Mouse (Mus musculus): Measurements from ENCODE around the gene Sh3rf1. TPM values are rescaled to one million over a fixed set of nuclear protein-coding genes. Genes with fewer than 3 reads are reported as not detected.
A peak's percentile ranks its signal among the peaks of the same experiment; 100 is the strongest.

Sh3rf1 gene
- polyA plus RNA-seq, 1 experiment from 2014 or later: 13.8 TPM

GRCm38 (mm10) chr8:61298828-61299227, 75.2 kb downstream of the Sh3rf1 start:
- WGBS: 59% methylated on average over 4 of the region's 4 CpGs
- no peak overlapping the region for H3K27ac ChIP-seq (ENCODE audit: low read depth)

DNA sequence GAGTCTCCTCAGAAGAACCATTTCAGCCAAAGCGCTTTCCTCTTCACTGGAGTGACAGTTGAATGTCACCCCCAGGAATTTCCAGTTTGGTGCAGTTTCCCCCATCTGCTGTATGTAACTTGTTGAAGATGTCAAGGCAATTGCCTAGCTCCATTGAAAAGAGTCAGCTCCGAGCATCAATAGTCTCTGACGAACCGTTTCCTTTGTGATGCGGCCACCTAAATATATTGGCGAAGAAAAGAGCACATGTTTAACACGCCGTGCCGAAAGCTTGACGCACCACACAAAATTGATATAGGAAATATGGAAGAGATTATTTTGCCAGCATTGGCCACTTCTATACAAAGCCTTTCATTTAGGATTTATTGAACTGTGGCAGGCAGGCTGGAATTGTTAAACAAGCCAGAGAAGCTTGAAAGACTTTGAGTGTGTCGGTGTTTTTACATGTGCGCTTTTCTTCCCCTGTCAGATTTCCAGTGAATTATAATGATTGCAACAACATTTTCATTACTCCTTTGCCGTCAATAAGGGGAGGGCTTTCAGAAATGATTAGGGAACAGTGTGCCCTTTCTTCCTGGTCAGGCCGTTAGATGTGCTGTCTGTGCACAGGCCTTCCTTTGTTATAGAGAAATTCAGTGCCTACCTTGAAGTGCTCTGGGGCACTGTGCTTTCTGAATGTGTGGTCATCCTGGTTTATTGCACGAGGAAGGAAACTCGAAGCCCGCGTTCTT, 77.8 kb downstream of the Sh3rf1 start:
- WGBS: 78% methylated on average over 18 of the region's 18 CpGs
- Histone ChIP-seq H3K4me3 (ENCODE audit: low read depth, low read length) (no peak overlapping the region), H3K9ac (ENCODE audit: low read length) (no peak overlapping the region), H3K4me2 (ENCODE audit: low read length) (no peak overlapping the region), H3K4me1 (replicated peaks; ENCODE audit: control insufficient read depth, insufficient read depth, low read length) (0 out of 2 replicates have a peak, but pooled peaks cover 4% of the 10 kb centered on the region), H3K27ac (ENCODE audit: low read depth) (no peak overlapping the region), H3K9me3 (ENCODE audit: control insufficient read depth, low read length) (no peaks in the 10 kb centered on the region), H3K36me3 (ENCODE audit: control insufficient read depth, insufficient read depth, low read length) (no peaks in the 10 kb centered on the region), H3K27me3 (replicated peaks; ENCODE audit: control insufficient read depth, insufficient read depth, low read length) (no peaks in the 10 kb centered on the region)
- DNase-seq (ENCODE audit: low spot score): no peak
- ATAC-seq (replicated peaks; ENCODE audit: low FRiP score, low TSS enrichment, low read depth): no peak

More at GRCm38 (mm10) chr8:61298828-61299227, 75.2 kb downstream of the Sh3rf1 start:
- Histone ChIP-seq H3K9ac (ENCODE audit: low read length) (no peak overlapping the region), H3K27me3 (replicated peaks; ENCODE audit: control insufficient read depth, insufficient read depth, low read length) (no peaks in the 10 kb centered on the region), H3K36me3 (ENCODE audit: control insufficient read depth, insufficient read depth, low read length) (no peaks in the 10 kb centered on the region), H3K4me2 (ENCODE audit: low read length) (no peak overlapping the region), H3K9me3 (ENCODE audit: control insufficient read depth, low read length) (no peaks in the 10 kb centered on the region), H3K4me3 (ENCODE audit: low read depth, low read length) (no peak overlapping the region), H3K4me1 (replicated peaks; ENCODE audit: control insufficient read depth, insufficient read depth, low read length) (peaks cover 8% of the 10 kb centered on the region; the same call in 1 of the 2 replicates)
- no peak for DNase-seq (ENCODE audit: low spot score)
- ATAC-seq (replicated peaks; ENCODE audit: low FRiP score, low TSS enrichment, low read depth): no peak

DNA sequence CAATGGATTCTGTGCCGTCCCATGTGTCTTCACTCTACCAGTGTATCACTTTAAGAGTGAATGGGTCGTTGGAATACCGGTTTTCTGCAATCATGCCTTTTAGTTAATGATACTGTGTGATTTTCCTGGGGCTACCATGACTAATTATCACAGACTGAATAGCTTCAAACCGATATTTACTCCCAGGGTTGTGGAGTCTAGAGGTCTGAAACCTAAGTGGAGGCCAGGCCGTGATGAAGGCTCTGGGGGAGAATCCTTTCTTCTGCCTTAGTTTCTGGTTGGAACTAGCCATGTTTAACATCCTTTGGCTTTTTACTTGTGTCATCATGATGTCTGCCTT, 78.3 kb downstream of the Sh3rf1 start:
- H3K36me3 ChIP-seq (ENCODE audit: control insufficient read depth, insufficient read depth, low read length): no peaks in the 10 kb centered on the region
- ATAC-seq (replicated peaks; ENCODE audit: low FRiP score, low TSS enrichment, low read depth) (no peak), DNase-seq (ENCODE audit: low spot score) (no peak)
- no peak overlapping the region for H3K27ac ChIP-seq (ENCODE audit: low read depth)
- no peak overlapping the region for H3K9ac ChIP-seq (ENCODE audit: low read length)
- H3K4me2 ChIP-seq (ENCODE audit: low read length): no peak overlapping the region
- no peaks in the 10 kb centered on the region for H3K9me3 ChIP-seq (ENCODE audit: control insufficient read depth, low read length)
- H3K4me1 ChIP-seq (replicated peaks; ENCODE audit: control insufficient read depth, insufficient read depth, low read length): 0 out of 2 replicates have a peak, but pooled peaks cover 4% of the 10 kb centered on the region
- no peak overlapping the region for H3K4me3 ChIP-seq (ENCODE audit: low read depth, low read length)
- no peaks in the 10 kb centered on the region for H3K27me3 ChIP-seq (replicated peaks; ENCODE audit: control insufficient read depth, insufficient read depth, low read length)
- 77% methylated on average over 5 of the region's 5 CpGs for WGBS

- Histone ChIP-seq H3K9ac (ENCODE audit: low read length) (no peak overlapping the region), H3K4me1 (replicated peaks; ENCODE audit: control insufficient read depth, insufficient read depth, low read length) (peaks cover 9% of the 10 kb centered on the region; the same call in 1 of the 2 replicates), H3K27me3 (replicated peaks; ENCODE audit: control insufficient read depth, insufficient read depth, low read length) (no peaks in the 10 kb centered on the region), H3K36me3 (ENCODE audit: control insufficient read depth, insufficient read depth, low read length) (no peaks in the 10 kb centered on the region), H3K9me3 (ENCODE audit: control insufficient read depth, low read length) (no peaks in the 10 kb centered on the region), H3K4me3 (ENCODE audit: low read depth, low read length) (no peak overlapping the region), H3K27ac (ENCODE audit: low read depth) (no peak overlapping the region), H3K4me2 (ENCODE audit: low read length) (no peak overlapping the region)
- no peak for ATAC-seq (replicated peaks; ENCODE audit: low FRiP score, low TSS enrichment, low read depth)
- DNase-seq (ENCODE audit: low spot score): no peak
- 80% methylated on average over 7 of the region's 7 CpGs for WGBS
Measured at GRCm38 (mm10) chr8:61305451-61306070, 81.9 kb downstream of the Sh3rf1 start.

DNA sequence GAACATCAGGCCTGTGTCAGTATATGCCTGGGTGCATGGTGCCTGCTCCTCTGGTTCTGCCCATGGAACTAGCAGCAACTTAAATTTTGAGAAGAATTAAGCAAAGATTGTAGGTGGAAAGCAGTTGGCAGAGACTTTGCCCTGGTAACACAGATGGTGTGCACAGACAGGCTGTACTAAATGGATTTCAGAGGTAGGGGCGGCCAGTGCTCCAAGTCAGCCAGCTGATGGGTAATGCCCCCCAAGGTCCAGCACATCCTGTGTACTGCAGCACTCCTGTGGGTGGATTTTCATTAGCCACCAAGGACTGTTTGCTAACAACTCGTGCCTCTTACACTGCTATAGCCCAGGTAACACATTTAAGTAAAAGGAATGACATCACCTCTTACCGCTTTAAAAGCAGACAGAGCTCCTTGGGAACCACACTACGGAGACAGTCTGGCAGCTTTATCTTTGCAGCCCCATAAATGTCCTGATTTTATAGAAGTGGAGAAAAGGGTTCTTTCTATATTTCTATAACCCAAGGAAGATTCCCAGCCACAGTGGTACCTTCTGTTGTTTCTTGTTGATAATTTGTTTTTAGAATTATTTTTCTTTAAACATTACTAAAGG, 82.9 kb downstream of the Sh3rf1 start:
- H3K9me3 ChIP-seq (ENCODE audit: control insufficient read depth, low read length): no peaks in the 10 kb centered on the region
- H3K4me1 ChIP-seq (replicated peaks; ENCODE audit: control insufficient read depth, insufficient read depth, low read length): peaks cover 9% of the 10 kb centered on the region; the same call in 1 of the 2 replicates

DNA sequence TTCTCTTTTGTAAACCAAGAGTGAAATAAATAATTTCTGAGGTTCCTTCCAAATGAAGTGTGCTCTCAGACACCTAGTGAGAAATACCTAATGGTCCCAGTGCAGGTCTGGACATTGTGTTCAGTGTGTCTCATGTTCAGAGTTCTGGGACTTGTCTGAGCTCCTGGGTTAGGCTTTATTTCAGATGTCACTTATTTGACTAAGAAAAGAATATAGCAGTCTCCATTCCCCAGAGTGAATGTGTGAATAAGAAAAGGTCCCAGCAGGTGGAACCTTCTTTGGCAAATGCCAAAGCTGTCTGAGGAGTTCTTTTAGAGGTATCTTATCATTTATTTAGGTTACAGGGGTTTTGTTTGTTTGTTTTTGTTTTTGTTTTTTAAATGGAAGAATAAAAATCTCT, 85.2 kb downstream of the Sh3rf1 start:
- Histone ChIP-seq H3K4me2 (ENCODE audit: low read length) (no peak overlapping the region), H3K27me3 (replicated peaks; ENCODE audit: control insufficient read depth, insufficient read depth, low read length) (no peaks in the 10 kb centered on the region), H3K4me3 (ENCODE audit: low read depth, low read length) (no peak overlapping the region), H3K27ac (ENCODE audit: low read depth) (no peak overlapping the region), H3K9ac (ENCODE audit: low read length) (no peak overlapping the region), H3K36me3 (ENCODE audit: control insufficient read depth, insufficient read depth, low read length) (no peaks in the 10 kb centered on the region), H3K9me3 (ENCODE audit: control insufficient read depth, low read length) (no peaks in the 10 kb centered on the region), H3K4me1 (replicated peaks; ENCODE audit: control insufficient read depth, insufficient read depth, low read length) (peaks cover 9% of the 10 kb centered on the region; the same call in 1 of the 2 replicates)
- DNase-seq (ENCODE audit: low spot score): no peak
- ATAC-seq (replicated peaks; ENCODE audit: low FRiP score, low TSS enrichment, low read depth): no peak

More for the DNA sequence above, 82.9 kb downstream of the Sh3rf1 start:
- Histone ChIP-seq H3K36me3 (ENCODE audit: control insufficient read depth, insufficient read depth, low read length) (no peaks in the 10 kb centered on the region), H3K4me2 (ENCODE audit: low read length) (no peak overlapping the region), H3K4me3 (ENCODE audit: low read depth, low read length) (no peak overlapping the region), H3K27me3 (replicated peaks; ENCODE audit: control insufficient read depth, insufficient read depth, low read length) (no peaks in the 10 kb centered on the region), H3K27ac (ENCODE audit: low read depth) (no peak overlapping the region), H3K9ac (ENCODE audit: low read length) (no peak overlapping the region)
- no peak for DNase-seq (ENCODE audit: low spot score)
- ATAC-seq (replicated peaks; ENCODE audit: low FRiP score, low TSS enrichment, low read depth): no peak
- 74% methylated on average over 4 of the region's 4 CpGs for whole genome bisulfite sequencing

- H3K27me3 ChIP-seq (replicated peaks; ENCODE audit: control insufficient read depth, insufficient read depth, low read length): no peaks in the 10 kb centered on the region
- 46% methylated on average over 20 of the region's 20 CpGs for WGBS
- H3K4me2 ChIP-seq (ENCODE audit: low read length): peak overlapping the region; percentile 13; the same call in 1 of the 2 replicates
- peaks cover 9% of the 10 kb centered on the region; the same call in 1 of the 2 replicates for H3K4me1 ChIP-seq (replicated peaks; ENCODE audit: control insufficient read depth, insufficient read depth, low read length)
- DNase-seq (ENCODE audit: low spot score) (no peak), ATAC-seq (replicated peaks; ENCODE audit: low FRiP score, low TSS enrichment, low read depth) (no peak)
- no peak overlapping the region for H3K9ac ChIP-seq (ENCODE audit: low read length)
- no peak overlapping the region for H3K4me3 ChIP-seq (ENCODE audit: low read depth, low read length)
- no peaks in the 10 kb centered on the region for H3K9me3 ChIP-seq (ENCODE audit: control insufficient read depth, low read length)
- 0 out of 2 replicates have a peak overlapping the region, but pooled peaks have one; percentile 38 for H3K27ac ChIP-seq (ENCODE audit: low read depth)
- no peaks in the 10 kb centered on the region for H3K36me3 ChIP-seq (ENCODE audit: control insufficient read depth, insufficient read depth, low read length)
Measured at GRCm38 (mm10) chr8:61309530-61310402, 86.1 kb downstream of the Sh3rf1 start.

- Histone ChIP-seq H3K4me3 (ENCODE audit: low read depth, low read length) (no peak overlapping the region), H3K4me1 (replicated peaks; ENCODE audit: control insufficient read depth, insufficient read depth, low read length) (peaks cover 9% of the 10 kb centered on the region; the same call in 1 of the 2 replicates), H3K36me3 (ENCODE audit: control insufficient read depth, insufficient read depth, low read length) (no peaks in the 10 kb centered on the region), H3K27ac (ENCODE audit: low read depth) (no peak overlapping the region), H3K9ac (ENCODE audit: low read length) (no peak overlapping the region), H3K27me3 (replicated peaks; ENCODE audit: control insufficient read depth, insufficient read depth, low read length) (no peaks in the 10 kb centered on the region), H3K4me2 (ENCODE audit: low read length) (no peak overlapping the region), H3K9me3 (ENCODE audit: control insufficient read depth, low read length) (no peaks in the 10 kb centered on the region)
- ATAC-seq (replicated peaks; ENCODE audit: low FRiP score, low TSS enrichment, low read depth): no peak
- 58% methylated on average over 9 of the region's 9 CpGs for WGBS
- DNase-seq (ENCODE audit: low spot score): no peak
Measured at GRCm38 (mm10) chr8:61310403-61310871, 86.8 kb downstream of the Sh3rf1 start.

Measured in intestine, embryonic 14.5 days (tissue).